Mouse (Mus musculus): ENCODE measurements at regions not wholly inside any gene's neighbourhood (a gene's known extent, or its start where the extent isn't known, plus 50 kb on each side); places are given as distances from the start of the nearest gene placed in this dataset.
"Not testable (repeated sequence)": the region's sequence is repeated elsewhere in the genome, so short reads cannot be mapped to it uniquely, and the experiment has no call there.

DNA sequence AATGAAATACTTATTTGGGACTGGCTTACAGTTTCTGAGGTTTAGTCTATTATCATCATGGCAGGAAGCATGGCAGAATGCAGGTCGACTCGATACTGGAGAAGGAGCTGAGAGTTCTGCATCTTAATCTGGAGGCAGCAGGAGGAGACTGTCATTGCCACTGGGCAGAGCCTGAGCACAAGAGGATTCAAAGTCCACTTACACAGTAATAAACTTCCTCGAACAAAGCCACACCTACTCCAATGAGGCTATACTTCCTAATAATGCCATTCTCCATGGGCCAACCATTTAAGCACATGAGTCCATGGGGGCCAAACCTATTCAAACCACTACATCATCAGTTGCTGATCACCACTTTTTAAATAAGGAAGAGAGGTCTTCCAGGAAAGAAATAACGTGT lies 393.5 kb downstream of the Gja1 start:
- DNase-seq (ENCODE audit: low spot score in 2 of 2) = no peak

DNA sequence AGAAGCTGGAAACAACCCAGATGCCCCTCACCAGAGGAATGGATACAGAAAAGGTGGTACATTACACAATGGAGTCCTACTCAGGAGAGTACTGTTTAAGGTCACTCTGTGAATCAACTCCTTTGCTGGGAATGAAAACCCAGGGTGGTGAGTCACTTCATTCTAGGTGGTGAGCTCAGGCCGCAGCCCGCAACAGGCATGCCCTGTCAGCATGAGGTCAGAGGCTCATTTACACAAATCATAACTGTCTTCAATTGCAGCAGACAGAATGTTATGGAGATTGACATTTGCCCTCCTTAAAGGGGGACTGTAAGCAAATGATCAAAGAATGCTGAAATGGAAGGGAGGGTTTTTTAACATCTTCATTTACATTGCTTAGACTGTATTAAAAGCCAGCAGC lies 405.1 kb downstream of the Gja1 start:
- DNase-seq (ENCODE audit: low spot score in 2 of 2) = no peak

DNA sequence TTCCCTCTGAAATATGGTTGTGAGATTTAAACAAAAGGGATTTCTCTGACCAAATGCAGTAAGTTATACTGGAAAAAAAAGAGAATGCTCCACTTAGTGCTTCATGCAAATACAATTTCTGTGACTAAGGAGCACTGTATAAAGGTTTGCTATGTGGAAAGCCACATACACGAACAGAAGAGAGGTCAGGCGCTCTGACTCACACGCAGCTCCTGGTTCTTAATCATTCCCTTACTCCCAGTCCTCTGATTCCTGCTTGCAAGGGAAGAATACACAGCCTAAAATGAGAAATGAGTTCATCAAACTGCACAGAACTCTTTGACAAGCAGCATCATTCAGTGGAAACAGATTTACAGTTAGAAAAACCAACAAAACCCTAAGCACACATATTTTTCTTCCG lies 406.8 kb downstream of the Gja1 start:
- DNase-seq (ENCODE audit: low spot score in 2 of 2) = no peak

DNA sequence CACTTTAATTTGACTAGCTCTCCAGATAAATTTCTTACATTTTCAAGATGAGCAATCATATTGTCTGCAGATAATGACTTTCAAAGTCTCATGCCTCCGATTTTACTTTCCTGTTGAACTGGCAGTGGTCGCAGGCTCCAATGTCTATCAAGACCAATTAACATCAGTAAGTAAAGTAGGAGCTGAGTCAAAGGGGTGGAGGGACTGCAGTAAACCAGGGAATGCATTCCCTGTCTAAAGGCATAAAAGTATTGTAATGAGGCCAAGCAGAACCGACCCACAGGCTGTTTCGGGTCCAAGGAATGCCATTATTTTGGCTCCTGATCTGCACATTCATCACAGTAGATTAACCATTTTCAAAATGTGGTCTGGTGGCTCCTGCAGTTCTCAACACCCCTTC lies 411.0 kb downstream of the Gja1 start:
- no peak for DNase-seq (ENCODE audit: low spot score in 2 of 2)

DNA sequence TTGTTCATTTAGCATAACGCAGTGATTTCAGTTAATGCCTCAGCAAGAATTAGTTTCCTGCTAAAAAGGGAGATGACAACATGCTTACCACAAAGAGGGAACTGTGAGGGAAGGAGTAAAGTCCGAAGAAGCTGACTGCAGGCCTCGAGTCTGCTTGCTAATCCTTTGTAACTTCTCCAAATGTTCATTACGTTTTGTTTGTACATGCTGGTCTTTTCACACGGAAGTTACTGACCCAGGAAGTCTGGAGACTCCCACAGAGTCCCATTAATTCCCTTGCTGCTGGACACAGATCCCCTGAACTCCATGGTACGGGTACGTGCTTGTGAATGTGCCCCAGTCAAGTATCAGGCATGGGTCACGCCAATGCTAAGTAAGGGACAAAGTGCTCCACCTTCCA lies 415.9 kb downstream of the Gja1 start:
- peak in 1 of 2 experiments; percentile 23 for DNase-seq (ENCODE audit: low spot score in 2 of 2)

DNA sequence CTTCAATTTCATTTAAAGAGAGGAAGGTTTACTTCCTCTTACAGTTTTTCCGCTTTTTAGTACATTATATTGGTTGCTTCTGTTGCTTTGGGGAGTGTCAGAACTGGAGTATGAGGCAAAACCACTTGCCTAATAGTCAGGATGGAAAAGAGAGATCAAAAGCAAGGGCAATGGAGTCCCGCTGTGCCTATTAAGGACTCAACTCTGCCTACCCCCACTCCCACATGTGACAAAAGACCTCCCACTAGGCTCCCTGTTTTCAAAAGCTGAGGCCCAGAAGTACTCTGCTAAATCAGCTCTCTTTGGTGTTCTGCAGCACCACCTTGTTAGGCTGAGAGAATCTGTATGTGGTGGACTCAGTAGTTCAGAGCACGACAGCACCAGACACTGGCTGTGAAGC lies 418.3 kb downstream of the Gja1 start:
- DNase-seq (ENCODE audit: low spot score in 2 of 2) = no peak

DNA sequence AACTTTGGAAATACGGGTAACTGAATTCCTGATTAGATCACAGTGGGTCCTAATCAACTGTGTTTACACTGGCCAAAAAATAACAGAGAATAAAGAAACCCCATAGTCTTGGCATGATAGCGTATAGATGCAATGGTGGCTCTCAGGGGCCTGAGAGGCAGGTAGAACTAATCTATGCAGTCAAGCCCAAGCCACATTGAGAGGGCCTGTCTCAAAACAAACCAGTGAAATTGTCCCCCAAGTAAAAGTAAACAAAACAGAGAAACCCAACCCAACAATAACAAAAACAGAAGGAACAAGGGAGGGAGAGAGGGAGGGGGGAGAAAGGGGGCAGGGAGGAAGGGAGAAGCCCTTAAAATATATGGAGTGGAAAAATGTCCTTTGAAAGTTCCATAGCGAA lies 422.2 kb downstream of the Gja1 start:
- no peak for DNase-seq (ENCODE audit: low spot score in 2 of 2)

DNA sequence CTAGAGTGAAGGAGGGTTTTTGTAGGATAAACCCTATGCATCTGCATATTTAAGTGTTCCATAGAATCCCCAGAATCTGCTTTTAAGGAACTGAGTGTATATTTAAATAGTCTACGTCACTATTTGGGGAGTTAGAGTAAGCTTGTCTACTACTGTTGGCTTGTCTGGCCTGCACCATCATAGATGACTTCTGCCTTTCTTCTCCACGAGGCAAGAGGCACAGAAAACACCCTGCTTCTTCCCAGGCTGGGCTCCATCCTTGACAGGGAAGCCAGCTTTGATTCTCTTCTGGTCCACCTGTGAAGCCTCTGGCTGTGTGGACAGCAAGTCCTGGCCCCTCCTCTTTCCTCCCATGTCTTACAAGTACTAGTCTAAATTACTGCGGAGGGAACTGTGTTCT lies 422.6 kb downstream of the Gja1 start:
- no peak for DNase-seq (ENCODE audit: low spot score in 2 of 2)

DNA sequence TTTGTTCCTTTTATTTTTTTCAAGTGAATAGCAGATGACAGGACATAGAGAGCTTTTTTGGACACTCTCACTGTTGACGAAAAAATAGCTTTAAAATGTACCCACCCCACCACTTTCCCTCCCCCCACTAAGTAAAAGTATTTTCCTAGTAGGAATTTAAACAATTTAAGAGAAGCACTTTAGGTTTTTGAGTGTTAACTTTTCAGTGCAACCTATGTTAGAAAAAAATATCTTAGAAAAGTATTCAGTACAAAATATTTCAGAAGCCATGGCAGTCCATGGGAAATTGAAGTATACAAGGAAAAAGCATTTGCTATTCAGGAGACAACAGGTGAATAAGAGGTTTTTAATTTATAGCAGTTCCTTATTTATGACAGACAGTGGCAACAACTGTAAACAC lies 431.9 kb downstream of the Gja1 start:
- no peak for DNase-seq (ENCODE audit: low spot score in 2 of 2)

DNA sequence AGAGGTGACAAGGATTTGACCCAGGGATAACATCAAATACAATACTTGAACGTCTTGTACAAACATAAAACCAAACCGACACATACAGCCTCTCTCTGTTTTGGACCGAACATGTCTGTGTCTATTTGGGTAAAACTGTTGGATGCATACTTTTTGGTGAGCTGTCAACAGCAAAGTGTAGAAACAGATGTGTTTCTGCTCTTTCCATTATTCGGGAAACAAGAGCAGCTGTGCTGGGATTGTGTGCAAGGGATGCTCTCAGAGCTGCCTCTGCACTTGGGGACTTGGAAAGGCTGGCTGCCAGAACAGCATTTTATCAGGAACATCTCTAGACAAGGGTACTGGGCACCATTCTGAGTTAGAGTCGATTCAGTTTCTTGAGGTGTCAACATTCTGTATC lies 445.0 kb downstream of the Gja1 start:
- DNase-seq (ENCODE audit: low spot score in 2 of 2) = no peak

DNA sequence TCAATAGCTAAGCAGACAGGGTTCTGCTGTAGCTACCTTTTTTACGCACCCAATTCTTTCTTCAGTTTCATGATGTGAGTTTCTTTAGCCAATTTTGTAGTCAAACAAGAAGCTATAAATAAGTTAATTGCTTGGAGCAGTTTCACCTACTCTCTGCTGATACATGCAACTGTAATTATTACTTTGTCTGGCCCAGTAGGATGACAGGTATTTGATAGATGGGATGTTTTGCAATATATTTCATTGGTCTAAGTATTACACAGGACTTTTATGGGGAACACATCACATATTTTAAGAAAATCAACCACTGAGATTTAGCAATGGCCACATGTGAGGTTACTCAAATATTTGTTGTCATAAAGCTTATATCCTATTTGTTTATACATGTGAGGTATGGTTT lies 454.2 kb downstream of the Gja1 start:
- no peak for DNase-seq (ENCODE audit: low spot score in 2 of 2)

DNA sequence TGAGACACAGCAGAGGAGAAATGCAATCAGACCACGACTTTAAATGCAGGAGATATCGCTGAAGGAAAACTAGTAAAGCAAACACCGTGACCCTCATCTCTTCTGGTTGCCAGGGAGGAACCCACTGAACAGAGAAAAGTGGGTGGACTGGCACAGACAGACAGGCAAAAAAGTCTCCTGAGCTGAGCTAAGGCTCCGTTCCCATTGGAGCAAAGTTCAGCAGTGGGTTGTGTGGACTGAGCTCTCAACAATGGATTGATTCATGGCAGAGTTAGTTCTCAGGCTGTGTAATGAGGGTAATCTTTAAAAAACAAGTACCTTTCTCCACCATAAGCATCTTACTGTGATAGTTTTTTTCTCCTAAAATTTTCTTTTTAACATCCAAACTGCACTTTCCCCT lies 454.8 kb downstream of the Gja1 start:
- no peak for DNase-seq (ENCODE audit: low spot score in 2 of 2)

DNA sequence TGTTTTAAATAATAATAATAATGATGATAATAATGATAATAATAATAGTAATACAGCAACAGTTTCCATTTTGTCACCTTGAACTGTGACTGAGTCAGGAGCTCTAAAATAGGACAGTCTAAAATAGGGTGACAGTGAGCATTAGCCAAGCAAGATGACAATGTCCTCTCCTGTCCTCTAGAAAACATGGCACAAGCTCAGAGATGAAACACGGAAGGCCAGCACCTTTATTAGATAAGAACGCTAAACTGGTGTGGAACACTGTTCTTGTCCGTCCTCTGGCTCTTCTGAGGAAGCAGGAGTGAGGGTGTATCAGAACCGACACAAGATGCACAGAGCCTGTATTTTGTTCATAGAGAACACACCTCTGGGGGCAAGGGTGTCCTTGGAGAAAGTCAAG lies 459.0 kb downstream of the Gja1 start:
- peak; percentile 18 to 46 for DNase-seq (ENCODE audit: low spot score in 2 of 2)

DNA sequence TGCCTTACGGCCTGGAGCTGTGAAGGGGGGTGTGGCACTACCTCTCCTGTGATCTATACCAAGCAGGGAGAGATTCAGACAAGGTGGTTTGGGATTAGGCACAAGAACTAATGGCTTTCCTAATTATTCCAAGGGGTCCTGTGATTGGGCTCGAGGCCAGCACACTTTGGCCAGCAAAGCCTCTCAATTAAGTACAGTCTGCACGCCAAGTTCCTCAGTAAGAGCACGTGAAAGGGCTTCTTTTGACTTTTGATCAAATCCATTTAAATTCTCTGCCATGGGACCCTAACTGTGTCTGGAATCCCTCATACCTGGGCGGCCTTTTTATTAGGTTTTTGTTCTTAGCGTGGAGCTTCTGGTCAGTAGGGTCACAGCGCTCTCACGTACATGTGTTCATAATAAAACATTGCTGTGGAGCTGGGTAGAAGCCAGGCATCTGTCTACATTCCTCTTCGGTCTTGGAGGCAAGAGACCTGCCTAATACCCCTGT lies 461.9 kb downstream of the Gja1 start:
- no peak for DNase-seq (ENCODE audit: low spot score in 2 of 2)

DNA sequence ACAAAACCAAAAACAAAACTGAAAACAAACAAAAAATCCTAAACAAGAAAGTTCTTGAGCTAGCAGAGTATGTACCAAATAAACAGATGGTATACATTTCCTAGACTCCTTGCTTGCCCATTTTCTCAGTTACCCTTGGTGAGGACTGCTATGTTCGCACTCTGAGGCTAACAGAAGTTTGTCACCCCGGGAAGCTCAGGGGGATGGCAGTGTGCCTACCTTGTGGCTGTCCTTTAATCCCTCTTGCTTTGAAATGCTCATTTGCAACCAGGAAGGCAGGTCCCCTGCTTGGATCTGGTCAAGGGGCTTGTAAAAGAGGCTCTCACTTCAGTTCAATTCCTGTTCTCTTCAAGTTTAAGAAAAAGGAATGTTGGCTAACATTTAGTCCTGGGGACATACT lies 462.4 kb downstream of the Gja1 start:
- no peak for DNase-seq (ENCODE audit: low spot score in 2 of 2)

DNA sequence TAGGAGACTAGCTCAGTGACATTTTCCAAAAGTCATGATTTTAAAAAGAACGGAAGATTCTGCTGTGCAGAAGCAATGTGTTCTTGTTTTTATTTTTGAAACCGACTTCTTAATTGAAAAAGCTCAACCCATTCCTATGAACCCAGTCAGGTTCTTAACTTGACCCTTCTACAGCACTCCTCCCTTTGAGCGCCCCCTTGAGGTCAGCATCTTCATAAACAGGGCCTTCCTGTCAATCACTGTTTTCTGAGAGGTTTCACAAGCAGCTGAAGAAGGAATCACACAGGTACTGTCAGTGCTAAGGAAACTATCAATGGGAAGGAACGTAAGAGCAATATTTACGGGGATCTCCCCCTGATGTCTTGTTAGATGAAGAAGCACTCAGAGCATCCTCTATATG lies 463.6 kb downstream of the Gja1 start:
- DNase-seq (ENCODE audit: low spot score in 2 of 2) = peak in 1 of 2 experiments; percentile 44

DNA sequence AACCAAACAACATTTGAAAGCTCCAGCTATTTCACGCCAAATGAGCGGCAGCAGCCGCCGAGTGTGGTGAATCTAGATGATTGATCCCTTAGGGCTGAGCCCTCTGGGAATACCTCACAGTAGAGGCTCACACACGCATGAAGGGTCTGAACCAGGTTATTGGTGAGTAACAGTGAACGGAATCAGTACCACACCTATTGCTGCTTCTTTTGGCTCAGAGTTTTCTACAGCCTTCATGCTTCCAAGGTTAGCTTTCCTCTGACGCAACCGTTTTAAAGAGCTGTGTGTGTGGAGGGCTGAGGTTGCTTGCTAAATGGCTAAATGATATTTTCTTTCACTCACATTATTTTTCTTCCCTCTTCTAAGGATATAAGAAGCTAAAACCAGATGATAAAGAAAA lies 464.4 kb downstream of the Gja1 start:
- no peak for DNase-seq (ENCODE audit: low spot score in 2 of 2)

DNA sequence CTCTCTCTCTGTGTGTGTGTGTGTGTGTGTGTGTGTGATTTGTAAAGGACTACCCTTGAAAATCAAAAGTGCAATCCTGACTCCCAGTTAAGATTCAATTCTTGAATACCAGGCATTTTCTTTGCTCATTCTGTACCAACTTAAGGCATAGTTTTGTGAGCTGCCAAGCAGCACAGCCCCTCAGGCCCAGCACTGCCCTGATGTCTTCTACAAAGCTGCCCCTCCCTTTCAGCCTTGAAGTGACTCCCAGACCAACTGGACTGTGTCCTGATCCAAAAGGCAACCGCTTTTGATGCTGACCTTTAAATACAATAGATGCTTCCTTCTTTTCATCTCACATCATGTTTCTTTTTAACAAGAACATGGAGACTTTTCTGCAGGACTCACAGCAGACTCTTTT lies 464.8 kb downstream of the Gja1 start:
- no peak for DNase-seq (ENCODE audit: low spot score in 2 of 2)

DNA sequence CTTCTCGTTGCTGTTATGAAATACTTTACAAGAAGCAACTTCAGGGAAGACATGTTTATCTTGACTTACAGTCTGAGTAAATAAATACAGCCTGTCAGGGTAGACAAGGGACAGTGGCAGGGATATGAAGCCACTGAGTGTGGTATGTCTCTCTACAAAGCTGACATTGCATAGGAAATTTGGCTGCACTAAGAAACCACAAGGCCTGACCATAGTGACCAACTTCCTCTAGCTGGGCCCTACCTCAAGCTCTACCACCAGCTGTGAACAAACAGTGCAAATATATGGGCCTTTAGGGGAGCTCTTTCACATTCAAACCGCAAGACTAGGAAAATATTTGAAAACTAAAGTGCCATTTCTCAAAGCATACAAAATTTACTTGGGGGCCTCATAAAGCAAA lies 475.4 kb downstream of the Gja1 start:
- DNase-seq (ENCODE audit: low spot score in 2 of 2) = no peak

DNA sequence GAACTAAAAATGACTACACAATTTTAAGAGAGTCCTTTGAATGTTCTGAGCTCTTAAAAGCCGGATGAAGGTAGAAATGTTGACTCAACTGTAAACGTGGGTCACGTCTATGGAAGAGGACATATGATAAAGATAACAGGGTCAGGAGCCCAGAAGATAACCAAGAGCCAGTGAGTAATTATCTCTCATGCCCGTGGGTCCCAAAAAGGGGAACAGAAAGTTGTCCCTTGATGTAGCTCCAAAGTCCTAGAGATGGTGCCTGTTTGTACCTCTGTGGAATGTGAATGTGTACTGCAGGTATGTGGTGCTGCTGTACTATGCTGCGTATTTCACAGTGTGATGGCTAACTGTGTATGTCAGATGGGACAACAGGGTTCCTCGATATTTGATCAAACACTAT lies 479.1 kb downstream of the Gja1 start:
- DNase-seq (ENCODE audit: low spot score in 2 of 2) = no peak

DNA sequence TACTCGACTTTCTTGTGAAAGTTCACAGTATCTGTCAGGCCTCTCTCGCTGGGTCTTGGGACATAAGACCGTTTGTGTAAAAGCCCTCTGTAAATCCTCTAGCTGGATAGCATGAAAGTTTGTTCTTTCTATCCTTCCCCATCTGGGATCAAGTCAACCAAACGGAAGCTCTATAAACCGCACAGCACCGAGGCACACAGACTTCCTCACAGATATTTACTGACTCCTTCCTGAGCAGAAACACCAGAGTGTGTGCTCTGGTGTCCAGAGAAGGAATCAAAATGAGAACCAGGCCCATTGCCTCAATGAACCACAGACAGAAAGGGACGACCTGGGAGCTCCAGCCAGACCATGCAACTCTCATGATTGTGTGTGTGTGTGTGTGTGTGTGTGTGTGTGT lies 502.6 kb downstream of the Gja1 start:
- no peak for DNase-seq (ENCODE audit: low spot score in 2 of 2)

DNA sequence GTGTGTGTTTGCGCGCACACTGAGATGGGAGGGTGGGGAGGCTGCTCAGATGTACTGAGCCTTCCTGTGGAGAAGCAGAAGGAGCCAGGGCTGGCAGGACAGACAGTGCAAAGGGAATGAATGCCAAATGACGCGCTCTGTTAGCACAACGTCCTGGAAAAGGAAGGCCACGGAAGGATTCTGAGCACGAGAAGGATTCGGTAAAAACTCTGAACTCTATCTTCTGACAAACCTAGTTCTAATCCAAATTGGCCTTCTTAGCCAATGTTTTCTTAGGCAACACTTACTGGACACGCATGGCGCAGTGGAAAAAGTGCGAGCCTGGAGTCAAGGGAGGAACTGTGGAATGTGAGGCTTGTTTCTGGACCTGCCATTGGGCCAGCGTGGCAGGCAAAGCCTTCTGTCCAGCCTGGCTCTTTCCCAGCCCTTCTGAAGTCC lies 503.0 kb downstream of the Gja1 start:
- DNase-seq (ENCODE audit: low spot score in 2 of 2) = peak; percentile 57 to 66

DNA sequence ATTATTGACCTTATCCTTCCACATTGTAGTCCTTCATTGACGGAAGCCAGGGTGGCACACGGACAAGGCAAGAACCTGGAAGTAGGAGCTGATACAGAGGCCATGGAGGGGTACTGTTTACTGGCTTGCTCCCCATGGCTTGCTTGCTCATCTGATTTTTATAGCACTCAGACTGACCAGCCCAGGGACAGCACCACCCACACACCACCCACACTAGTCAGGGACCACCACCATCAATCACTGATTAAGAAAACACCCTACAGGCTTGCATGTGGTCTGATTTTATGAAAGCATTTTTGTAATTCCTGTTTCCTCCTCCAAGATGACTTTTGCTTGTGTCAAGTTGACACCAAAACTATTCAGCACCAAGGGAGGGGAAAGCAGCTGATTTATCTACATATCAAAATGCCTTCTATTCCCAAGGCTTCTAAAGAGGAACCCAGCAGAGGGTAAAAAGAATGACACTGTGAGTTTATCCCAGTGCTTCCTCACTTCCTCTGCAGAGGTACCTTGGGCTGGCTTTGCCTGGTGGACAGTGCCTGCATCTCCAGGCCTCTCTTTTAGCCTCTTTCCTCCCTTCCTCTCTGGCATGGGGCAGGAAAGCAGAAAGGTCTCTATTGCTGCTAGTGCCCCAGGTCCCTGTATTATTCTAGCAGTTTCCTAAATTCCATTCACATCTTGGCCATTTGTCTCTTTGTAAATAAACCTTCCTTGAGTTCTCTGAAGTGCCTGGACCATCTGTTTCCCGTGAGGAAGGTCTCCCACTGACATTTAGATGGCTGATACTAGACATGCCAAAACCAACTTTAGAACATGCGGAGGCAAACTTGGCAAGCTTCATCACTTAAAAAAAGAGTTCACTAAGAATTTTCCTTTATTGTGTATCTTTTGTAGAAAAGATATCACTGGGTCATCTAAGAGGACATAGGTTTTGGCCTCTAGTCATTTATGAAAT lies 507.6 kb downstream of the Gja1 start:
- peak in 1 of 2 experiments; percentile 23 for DNase-seq (ENCODE audit: low spot score in 2 of 2)

DNA sequence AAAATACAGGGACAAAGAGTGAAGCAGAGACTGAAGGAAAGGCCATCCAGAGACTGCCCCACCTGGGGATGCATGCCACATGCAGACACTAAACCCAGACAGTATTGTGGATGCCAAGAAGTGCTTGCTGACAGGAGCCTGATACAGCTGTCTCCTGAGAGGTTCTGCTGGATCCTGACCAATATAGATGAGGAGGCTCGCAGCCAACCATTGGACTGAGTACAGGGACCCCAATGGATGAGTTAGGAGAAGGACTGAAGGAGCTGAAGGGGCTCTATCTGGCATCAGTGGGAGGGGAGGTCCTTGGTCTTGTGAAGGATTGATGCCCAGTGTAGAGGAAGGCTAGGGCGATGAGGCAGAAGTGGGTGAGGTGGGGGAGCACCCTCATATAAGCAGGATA lies 514.4 kb downstream of the Gja1 start:
- not testable (repeated sequence) for DNase-seq (ENCODE audit: low spot score in 2 of 2)
